Mouse (Mus musculus): ENCODE measurements around the gene Pclaf.

- TF ChIP-seq CTCF (conservative IDR thresholded peaks at IDR 0.05 in 1 of 2, IDR thresholded peaks at IDR 0.05 in 1 of 2; ENCODE audit: low read depth in 2 of 2, low read length in 2 of 2), result no peak
- no peak for TF ChIP-seq JUND (conservative IDR thresholded peaks at IDR 0.05; ENCODE audit: low read depth, low read length)
- peak; percentile 49 for TF ChIP-seq BHLHE40 (IDR thresholded peaks at IDR 0.05; ENCODE audit: low read depth, low read length)
- TF ChIP-seq POLR2A (IDR thresholded peaks at IDR 0.05; ENCODE audit: low read depth, low read length), result no peak
- no peak for TF ChIP-seq MAZ (IDR thresholded peaks at IDR 0.05; ENCODE audit: low read depth, low read length)
- TF ChIP-seq GABPA (IDR thresholded peaks at IDR 0.05; ENCODE audit: insufficient replicate concordance, low read depth, low read length), result no peak
- no peak for TF ChIP-seq POLR2AphosphoS2 (IDR thresholded peaks at IDR 0.05; ENCODE audit: low read depth, low read length)
- no peak for TF ChIP-seq USF2 (conservative IDR thresholded peaks at IDR 0.05; ENCODE audit: low read depth, low read length)
- TF ChIP-seq EP300 (IDR thresholded peaks at IDR 0.05; ENCODE audit: low read length), result peak; percentile 44
- no peak for TF ChIP-seq MAX (IDR thresholded peaks at IDR 0.05; ENCODE audit: low read length)
Observed at GRCm38 (mm10) chr9:65909837-65910236, 19.8 kb downstream of the Pclaf start.
